Mouse (Mus musculus): ENCODE measurements around the gene Hspa4l. TPM values are rescaled to one million over a fixed set of nuclear protein-coding genes. Genes with fewer than 3 reads are reported as not detected.
"Not testable (repeated sequence)": the region's sequence is repeated elsewhere in the genome, so short reads cannot be mapped to it uniquely, and the experiment has no call there.

Gene Hspa4l
- polyA plus RNA-seq, 1 experiment from 2014 or later = 64.4 TPM

DNA sequence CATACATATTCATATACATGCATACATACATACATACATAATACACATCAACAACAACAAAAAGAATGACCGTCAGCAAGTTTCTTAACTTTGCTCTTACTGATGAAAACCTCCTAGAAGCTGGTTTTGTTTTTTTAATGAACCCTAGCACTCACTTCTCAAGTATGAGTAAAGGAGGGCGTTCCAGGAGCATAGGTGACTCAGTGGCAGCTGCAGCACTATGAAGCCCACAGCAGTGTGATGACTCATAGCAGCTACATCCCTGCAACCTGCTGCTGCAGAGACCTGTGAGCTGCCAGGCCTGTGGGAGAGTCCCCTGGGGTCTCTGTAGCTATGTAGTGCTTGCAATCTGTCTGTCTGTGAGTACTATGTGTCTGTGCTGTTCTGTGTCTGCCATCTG is 17.0 kb downstream of the Hspa4l start:
- Histone ChIP-seq H3K4me2 (replicated peaks) (no peak overlapping the region), H3K4me3 (no peak overlapping the region), H3K4me1 (no peaks in the 10 kb centered on the region), H3K27ac (no peak overlapping the region), H3K36me3 (peaks cover 34% of the 10 kb centered on the region), H3K9ac (no peak overlapping the region), H3K9me3 (no peaks in the 10 kb centered on the region), H3K27me3 (replicated peaks) (no peaks in the 10 kb centered on the region)
- ATAC-seq (ENCODE audit: low FRiP score, low read depth) = no peak
- 91% methylated on average over 2 of the region's 2 CpGs for WGBS

- ATAC-seq (ENCODE audit: low FRiP score, low read depth) = no peak
- 92% methylated on average over 2 of the region's 2 CpGs for WGBS
Measured at GRCm38 (mm10) chr3:40793783-40794182, 49.5 kb downstream of the Hspa4l start.

DNA sequence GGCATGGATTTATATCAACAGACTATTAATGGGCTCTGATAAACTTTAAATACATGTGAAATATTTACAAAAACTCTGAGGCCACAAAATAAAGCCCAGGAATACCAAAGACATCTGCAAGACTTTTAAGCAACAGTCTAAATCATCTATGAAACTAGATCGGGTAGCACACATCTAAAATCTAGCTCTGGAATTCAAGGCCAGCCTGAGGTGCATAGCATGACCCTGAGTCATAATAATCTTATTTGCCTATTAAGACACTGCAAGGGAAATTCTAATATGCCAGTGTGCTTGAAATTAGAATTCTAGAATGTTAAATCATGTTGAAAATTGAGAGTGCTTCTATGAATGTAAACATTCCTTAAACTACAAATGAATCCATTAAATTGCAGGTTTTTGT is 53.8 kb downstream of the Hspa4l start:
- no peak overlapping the region for H3K27ac ChIP-seq
- H3K4me3 ChIP-seq = no peak overlapping the region

More at GRCm38 (mm10) chr3:40793783-40794182, 49.5 kb downstream of the Hspa4l start:
- Histone ChIP-seq H3K4me3 (no peak overlapping the region), H3K36me3 (peaks cover 11% of the 10 kb centered on the region), H3K9me3 (no peaks in the 10 kb centered on the region), H3K27ac (no peak overlapping the region), H3K27me3 (replicated peaks) (no peaks in the 10 kb centered on the region), H3K4me2 (replicated peaks) (no peak overlapping the region), H3K9ac (no peak overlapping the region), H3K4me1 (no peaks in the 10 kb centered on the region)

GRCm38 (mm10) chr3:40798500-40798899 is 54.2 kb downstream of the Hspa4l start:
- H3K9ac ChIP-seq = no peak overlapping the region
- ATAC-seq (ENCODE audit: low FRiP score, low read depth) = no peak
- WGBS = 42% methylated on average over 7 of the region's 7 CpGs
- H3K27me3 ChIP-seq (replicated peaks) = no peaks in the 10 kb centered on the region
- peaks cover 7% of the 10 kb centered on the region; the same call in 1 of the 2 replicates for H3K4me1 ChIP-seq
- H3K27ac ChIP-seq = no peak overlapping the region
- no peak overlapping the region for H3K4me2 ChIP-seq (replicated peaks)
- H3K36me3 ChIP-seq = 0 out of 2 replicates have a peak, but pooled peaks cover 2% of the 10 kb centered on the region
- no peak overlapping the region for H3K4me3 ChIP-seq
- H3K9me3 ChIP-seq = no peaks in the 10 kb centered on the region

More for the DNA sequence above, 53.8 kb downstream of the Hspa4l start:
- peaks cover 7% of the 10 kb centered on the region; the same call in 1 of the 2 replicates for H3K4me1 ChIP-seq
- 0 out of 2 replicates have a peak, but pooled peaks cover 2% of the 10 kb centered on the region for H3K36me3 ChIP-seq
- 88% methylated on average over 1 of the region's 1 CpGs for WGBS
- no peaks in the 10 kb centered on the region for H3K27me3 ChIP-seq (replicated peaks)
- ATAC-seq (ENCODE audit: low FRiP score, low read depth) = no peak
- H3K9ac ChIP-seq = no peak overlapping the region
- no peak overlapping the region for H3K4me2 ChIP-seq (replicated peaks)
- no peaks in the 10 kb centered on the region for H3K9me3 ChIP-seq

GRCm38 (mm10) chr3:40799530-40800372 is 55.5 kb downstream of the Hspa4l start, which contains the start of gene Plk4:
Plk4 (plus strand) TSS chr3:40800019.
- Histone ChIP-seq H3K9me3 (no peaks in the 10 kb centered on the region), H3K4me3 (peak within 1 kb of the TSS; percentile 92), H3K27me3 (replicated peaks) (no peaks in the 10 kb centered on the region), H3K36me3 (0 out of 2 replicates have a peak, but pooled peaks cover 2% of the 10 kb centered on the region), H3K9ac (peak within 1 kb of the TSS; percentile 87), H3K4me1 (peaks cover 7% of the 10 kb centered on the region; the same call in 1 of the 2 replicates), H3K4me2 (replicated peaks) (peak within 1 kb of the TSS; percentile 97), H3K27ac (0 out of 2 replicates have a peak within 1 kb of the TSS, but pooled peaks have one; percentile 20)
- WGBS = 2% methylated on average over 66 of the region's 66 CpGs
- peak; percentile 99 for ATAC-seq (ENCODE audit: low FRiP score, low read depth)

GRCm38 (mm10) chr3:40800373-40800823 is 56.1 kb downstream of the Hspa4l start:
- Histone ChIP-seq H3K4me1 (peaks cover 7% of the 10 kb centered on the region; the same call in 1 of the 2 replicates), H3K27ac (0 out of 2 replicates have a peak overlapping the region, but pooled peaks have one; percentile 20), H3K27me3 (replicated peaks) (no peaks in the 10 kb centered on the region), H3K4me3 (peak overlapping the region; percentile 92), H3K36me3 (peaks cover 8% of the 10 kb centered on the region), H3K9me3 (no peaks in the 10 kb centered on the region), H3K4me2 (replicated peaks) (peak overlapping the region; percentile 97), H3K9ac (peak overlapping the region; percentile 87)
- peak; percentile 85 for ATAC-seq (ENCODE audit: low FRiP score, low read depth)
- 0% methylated on average over 35 of the region's 37 CpGs for WGBS

DNA sequence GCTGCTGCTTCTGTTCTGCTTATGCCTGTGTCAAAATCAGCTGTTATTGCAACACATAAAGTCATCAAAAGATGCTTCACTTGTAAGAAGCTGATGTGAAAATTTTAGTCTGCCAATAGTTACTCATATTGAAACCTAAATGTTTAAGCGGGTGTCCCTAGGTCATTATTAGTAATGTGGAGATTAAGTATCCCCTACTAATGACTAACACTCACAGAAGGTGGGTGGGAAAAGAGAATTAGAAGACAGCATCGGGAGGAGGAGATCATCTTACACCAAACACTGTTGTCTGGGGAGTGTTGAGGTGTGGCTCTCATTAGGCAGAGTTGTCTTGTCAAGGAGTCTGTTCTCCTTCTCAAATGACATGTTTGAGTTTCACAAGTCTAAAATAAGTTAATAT is 62.6 kb downstream of the Hspa4l start:
- no peak for ATAC-seq (ENCODE audit: low FRiP score, low read depth)
- H3K36me3 ChIP-seq = peaks cover 32% of the 10 kb centered on the region
- no peaks in the 10 kb centered on the region for H3K4me1 ChIP-seq
- 63% methylated on average over 2 of the region's 2 CpGs for WGBS
- H3K27me3 ChIP-seq (replicated peaks) = no peaks in the 10 kb centered on the region
- no peak overlapping the region for H3K4me2 ChIP-seq (replicated peaks)
- H3K27ac ChIP-seq = no peak overlapping the region
- no peak overlapping the region for H3K4me3 ChIP-seq
- no peaks in the 10 kb centered on the region for H3K9me3 ChIP-seq
- H3K9ac ChIP-seq = no peak overlapping the region

DNA sequence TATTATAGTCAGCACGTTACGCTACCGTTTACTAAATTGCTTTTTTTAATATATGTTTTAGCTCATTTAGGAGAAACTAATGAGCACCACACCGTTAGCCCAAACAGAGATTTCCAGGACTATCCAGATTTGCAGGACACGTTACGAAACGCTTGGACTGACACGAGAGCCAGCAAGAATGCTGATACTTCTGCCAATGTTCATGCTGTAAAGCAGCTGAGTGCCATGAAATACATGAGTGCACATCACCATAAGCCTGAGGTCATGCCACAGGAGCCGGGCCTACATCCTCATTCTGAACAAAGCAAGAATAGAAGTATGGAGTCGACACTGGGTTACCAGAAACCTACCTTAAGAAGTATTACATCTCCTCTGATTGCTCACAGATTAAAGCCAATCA is 64.4 kb downstream of the Hspa4l start:
- H3K4me2 ChIP-seq (replicated peaks) = no peak overlapping the region
- H3K36me3 ChIP-seq = peaks cover 41% of the 10 kb centered on the region
- 97% methylated on average over 10 of the region's 10 CpGs for WGBS
- no peak overlapping the region for H3K4me3 ChIP-seq
- H3K27me3 ChIP-seq (replicated peaks) = no peaks in the 10 kb centered on the region
- H3K4me1 ChIP-seq = no peaks in the 10 kb centered on the region
- no peaks in the 10 kb centered on the region for H3K9me3 ChIP-seq
- H3K9ac ChIP-seq = no peak overlapping the region
- H3K27ac ChIP-seq = no peak overlapping the region
- ATAC-seq (ENCODE audit: low FRiP score, low read depth) = no peak

DNA sequence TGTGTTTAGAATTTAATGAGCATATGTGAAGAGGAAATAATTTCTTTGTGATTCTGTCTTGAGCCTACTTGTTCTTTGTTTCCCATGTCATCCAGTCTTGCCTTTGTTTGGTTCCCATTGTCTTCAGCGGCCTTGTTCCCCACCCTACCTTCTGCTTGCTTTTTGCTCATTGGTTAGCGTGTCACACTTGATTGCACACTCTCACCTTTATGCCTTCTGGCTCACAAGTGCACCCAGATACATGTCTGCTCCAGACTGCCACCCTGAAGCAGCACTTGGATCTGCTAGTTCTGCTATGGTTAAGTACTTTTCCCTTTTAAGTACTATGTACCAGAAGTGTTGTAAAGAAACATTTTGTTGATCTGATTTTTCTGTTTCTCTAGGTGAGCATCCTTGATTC is 65.6 kb downstream of the Hspa4l start:
- no peak overlapping the region for H3K4me3 ChIP-seq
- no peaks in the 10 kb centered on the region for H3K4me1 ChIP-seq
- H3K9ac ChIP-seq = no peak overlapping the region
- H3K36me3 ChIP-seq = peaks cover 44% of the 10 kb centered on the region
- no peak overlapping the region for H3K4me2 ChIP-seq (replicated peaks)
- H3K27ac ChIP-seq = no peak overlapping the region
- 64% methylated on average over 2 of the region's 2 CpGs for WGBS
- no peak for ATAC-seq (ENCODE audit: low FRiP score, low read depth)
- no peaks in the 10 kb centered on the region for H3K9me3 ChIP-seq
- no peaks in the 10 kb centered on the region for H3K27me3 ChIP-seq (replicated peaks)

- Histone ChIP-seq H3K27me3 (replicated peaks) (no peaks in the 10 kb centered on the region), H3K36me3 (peaks cover 49% of the 10 kb centered on the region), H3K9ac (no peak overlapping the region), H3K4me2 (replicated peaks) (no peak overlapping the region), H3K27ac (no peak overlapping the region), H3K4me3 (no peak overlapping the region), H3K9me3 (no peaks in the 10 kb centered on the region), H3K4me1 (no peaks in the 10 kb centered on the region)
- no peak for ATAC-seq (ENCODE audit: low FRiP score, low read depth)
- WGBS = 95% methylated on average over 2 of the region's 2 CpGs
Measured at GRCm38 (mm10) chr3:40813275-40813674, 69.0 kb downstream of the Hspa4l start.

- not testable (repeated sequence) for H3K27ac ChIP-seq; H3K9me3 ChIP-seq; H3K4me1 ChIP-seq; H3K27me3 ChIP-seq (replicated peaks); H3K36me3 ChIP-seq; ATAC-seq (ENCODE audit: low FRiP score, low read depth); H3K4me3 ChIP-seq
- Histone ChIP-seq H3K9ac (0 out of 2 replicates have a peak overlapping the region, but pooled peaks have one; percentile 13), H3K4me2 (replicated peaks) (peak overlapping the region; percentile 67)
- 85% methylated on average over 6 of the region's 6 CpGs for WGBS
Measured at GRCm38 (mm10) chr3:40845521-40845920, 101.2 kb downstream of the Hspa4l start.
